Mouse (Mus musculus) embryo, embryonic 11 days (tissue): ENCODE results near the gene Napepld.
A peak's percentile ranks its signal among the peaks of the same experiment; 100 is the strongest.
"Not testable (repeated sequence)": the region's sequence is repeated elsewhere in the genome, so short reads cannot be mapped to it uniquely, and the experiment has no call there.

Experiments
- DNase-seq: peaks from one replicate; pipeline ENCODE4 v3.0.0-alpha.2; 2015

Napepld gene

DNA sequence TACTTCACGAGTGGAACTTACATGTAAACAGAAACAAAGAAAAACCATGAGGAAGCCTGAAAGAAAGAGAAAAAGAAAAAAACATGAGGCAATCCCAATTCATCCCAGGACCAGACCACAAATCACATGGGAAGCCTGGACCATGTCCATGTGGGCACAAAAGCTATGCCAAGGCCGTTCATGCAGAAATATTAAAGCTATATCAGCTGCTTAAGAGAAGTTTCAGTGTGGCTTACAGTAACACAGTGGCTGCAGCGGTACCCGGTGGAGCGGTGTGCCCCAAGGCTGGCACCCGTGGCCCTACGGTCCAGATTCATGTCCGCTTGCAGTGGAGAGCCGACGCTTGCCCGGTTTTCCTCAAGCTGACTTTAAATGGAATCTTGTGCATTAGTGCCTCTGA, 38.1 kb downstream of the Napepld start:
- no peak for DNase-seq

GRCm38 (mm10) chr5:21660850-21661249, 40.3 kb downstream of the Napepld start:
- no peak for DNase-seq

GRCm38 (mm10) chr5:21658623-21659395, 42.4 kb downstream of the Napepld start:
- peak; percentile 78 for DNase-seq

GRCm38 (mm10) chr5:21658038-21658437, 43.2 kb downstream of the Napepld start:
- no peak for DNase-seq

GRCm38 (mm10) chr5:21656912-21657311, 44.3 kb downstream of the Napepld start:
- no peak for DNase-seq

- DNase-seq, result no peak
These were observed 49.1 kb downstream of the Napepld start for GRCm38 (mm10) chr5:21651885-21652612.

DNA sequence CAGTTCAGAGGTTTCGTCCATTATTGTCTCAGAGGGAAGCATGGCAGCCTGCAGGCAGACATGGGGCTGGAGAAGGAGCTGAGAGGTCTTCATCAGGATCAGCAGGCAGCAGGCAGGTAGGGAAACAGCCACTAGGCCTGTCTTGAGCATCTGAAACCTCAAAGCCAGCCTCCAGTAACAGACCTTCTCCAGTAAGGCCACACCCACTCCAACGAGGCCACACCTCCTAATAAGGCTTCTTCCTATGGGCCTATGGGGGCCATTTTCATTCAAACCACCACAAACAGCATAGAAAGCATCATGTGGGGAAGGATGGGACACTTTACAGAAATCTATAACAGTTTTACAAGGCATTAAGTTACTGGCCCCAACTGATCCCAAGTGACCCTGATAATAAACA, 50.5 kb downstream of the Napepld start:
- no peak for DNase-seq

GRCm38 (mm10) chr5:21646133-21646491, 55.1 kb downstream of the Napepld start:
- DNase-seq, result no peak

GRCm38 (mm10) chr5:21645439-21646132, 55.6 kb downstream of the Napepld start, which contains the start of the genes Fbxl13 and Armc10:
TSS of gene Fbxl13 (minus strand) at chr5:21645634.
TSS of gene Armc10 (plus strand) at chr5:21645813.
- peak; percentile 93 for DNase-seq

- DNase-seq, result no peak
These were observed 56.2 kb downstream of the Napepld start for GRCm38 (mm10) chr5:21644891-21645438.

GRCm38 (mm10) chr5:21643606-21644005, 57.6 kb downstream of the Napepld start:
- DNase-seq, result no peak

GRCm38 (mm10) chr5:21640961-21641360, 60.2 kb downstream of the Napepld start:
- peak; percentile 47 for DNase-seq

- DNase-seq, result no peak
These were observed 75.3 kb downstream of the Napepld start for GRCm38 (mm10) chr5:21625916-21626315.

DNA sequence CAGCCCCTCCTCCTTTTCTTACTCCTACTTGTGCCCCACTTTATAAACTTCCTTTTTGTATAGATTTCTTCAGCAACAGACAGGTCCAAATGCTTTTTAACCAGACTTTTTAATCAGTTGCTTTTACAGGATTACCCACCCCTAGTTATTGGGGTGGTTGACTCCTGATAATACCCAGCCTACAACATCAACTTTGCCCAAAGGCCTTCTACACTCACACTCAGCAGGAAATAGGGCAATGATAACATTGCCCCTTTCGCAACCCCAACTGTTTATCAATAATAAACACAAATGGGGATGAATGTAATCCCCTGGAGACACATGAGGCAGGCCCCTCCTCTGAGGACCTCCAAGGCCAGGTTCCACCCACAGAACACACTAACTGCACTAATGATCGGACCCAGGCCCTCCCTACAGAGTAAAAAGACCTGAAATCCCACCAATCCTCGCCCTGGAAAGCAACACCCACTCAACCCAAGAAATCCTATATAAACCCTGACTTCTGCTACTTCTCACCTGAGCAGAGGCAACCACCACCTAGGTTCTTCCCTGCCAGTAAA, 84.7 kb downstream of the Napepld start:
- no peak for DNase-seq

- DNase-seq, result not testable (repeated sequence)
These were observed 86.9 kb downstream of the Napepld start for GRCm38 (mm10) chr5:21614299-21614698.
